Mouse (Mus musculus): ENCODE results near the gene Meox1.

The Meox1 gene

GRCm38 (mm10) chr11:101855950-101856712 lies 38.0 kb downstream of the Meox1 start:
- no peak for DNase-seq (ENCODE audit: low spot score in 2 of 2)

DNA sequence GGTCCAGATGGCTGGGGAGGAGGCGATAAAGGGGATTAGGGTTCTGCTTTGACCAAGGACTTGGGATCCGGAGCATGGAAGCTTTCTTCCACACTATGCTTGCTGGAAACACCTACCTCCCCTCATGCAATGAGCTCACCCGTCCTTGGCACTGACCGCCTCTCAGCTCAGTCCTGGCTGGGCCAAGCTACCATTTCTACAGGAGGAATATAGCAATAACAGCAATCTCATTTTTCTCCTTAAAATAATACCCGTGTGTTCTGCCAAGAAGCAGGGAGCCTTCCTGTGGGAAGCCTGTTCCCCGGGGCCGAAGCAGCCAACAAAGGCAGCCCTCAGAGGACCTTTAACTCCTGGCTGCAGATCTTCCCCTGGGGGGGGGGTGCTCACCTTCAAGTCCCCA lies 43.1 kb downstream of the Meox1 start:
- no peak for DNase-seq (ENCODE audit: low spot score in 2 of 2)

DNA sequence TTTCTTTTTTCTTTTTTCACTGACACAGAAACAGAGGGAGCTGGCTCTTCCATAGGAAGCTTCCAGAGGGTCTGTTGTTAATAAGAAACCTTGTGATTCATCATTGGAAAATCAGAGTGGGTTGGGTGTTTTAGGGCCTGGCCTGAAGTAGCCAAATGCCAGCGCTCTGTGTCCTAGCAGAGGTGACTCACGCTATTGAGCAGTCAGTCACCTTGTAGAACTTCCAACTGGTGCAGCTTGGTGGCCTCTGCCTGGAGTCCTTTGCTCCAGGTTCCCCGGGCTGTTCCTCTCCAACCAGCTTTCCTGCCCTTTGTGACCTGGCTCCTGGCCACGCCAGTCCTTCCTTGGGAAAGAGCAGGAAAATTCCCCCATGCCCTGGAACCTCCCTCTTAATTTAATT lies 44.9 kb downstream of the Meox1 start:
- no peak for DNase-seq (ENCODE audit: low spot score in 2 of 2)

GRCm38 (mm10) chr11:101847509-101847908 lies 46.7 kb downstream of the Meox1 start:
- no peak for DNase-seq (ENCODE audit: low spot score in 2 of 2)

DNA sequence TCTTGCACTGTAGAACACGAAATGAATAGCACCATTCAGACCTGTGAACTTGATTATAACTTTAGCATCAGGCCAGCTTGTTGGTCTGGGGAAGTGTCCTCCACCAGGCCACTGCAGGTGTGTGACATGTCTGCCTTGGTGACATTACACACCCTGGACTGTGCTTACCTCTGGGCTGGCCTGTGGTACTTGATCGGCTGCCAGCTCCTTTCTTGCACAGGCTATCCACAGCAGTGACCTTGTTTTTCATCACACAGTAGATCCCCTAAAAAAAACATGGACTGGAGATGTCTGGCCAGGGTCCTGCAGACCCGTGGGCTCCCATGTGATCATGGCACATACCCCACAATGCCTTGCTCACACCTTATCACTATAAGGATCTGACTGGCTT lies 51.4 kb downstream of the Meox1 start:
- DNase-seq (ENCODE audit: low spot score in 2 of 2) = no peak

DNA sequence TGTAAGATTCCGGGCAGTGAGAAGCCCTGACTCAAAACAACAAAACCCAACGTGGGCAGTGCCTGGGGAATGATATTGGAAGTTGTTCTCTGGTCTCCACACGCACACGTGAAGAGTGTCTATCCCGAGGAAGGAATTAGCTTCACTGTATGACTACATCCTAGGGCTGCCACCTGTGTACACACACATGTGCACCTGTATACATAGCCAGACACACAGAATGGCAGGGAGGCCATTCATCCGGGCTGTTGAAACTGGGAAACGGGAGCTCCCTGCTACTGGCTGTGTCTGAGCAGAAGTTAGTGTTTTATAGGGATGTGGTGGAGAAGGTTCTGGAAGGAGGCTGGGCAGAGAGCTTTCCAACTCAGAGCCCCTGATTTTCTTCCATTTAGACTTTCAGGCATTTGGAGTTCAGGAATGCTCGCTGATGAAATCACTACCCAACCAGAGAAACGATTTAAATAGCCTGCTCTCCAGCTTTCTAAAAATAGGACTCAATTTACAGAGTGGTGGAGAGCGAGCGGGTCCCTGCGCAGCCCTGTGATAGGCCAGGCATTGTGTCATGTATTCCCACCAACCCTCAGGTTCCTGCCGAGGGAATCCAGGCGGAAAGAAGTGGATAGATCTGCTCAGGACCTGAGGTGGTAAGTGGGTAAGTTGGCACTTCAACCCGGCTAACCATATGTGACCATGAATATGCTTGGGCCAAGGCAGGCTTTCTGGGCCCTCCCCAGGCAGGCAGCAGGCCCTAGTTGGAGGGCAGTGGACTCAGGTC lies 52.0 kb downstream of the Meox1 start:
- peak in 1 of 2 experiments; percentile 8 for DNase-seq (ENCODE audit: low spot score in 2 of 2)

DNA sequence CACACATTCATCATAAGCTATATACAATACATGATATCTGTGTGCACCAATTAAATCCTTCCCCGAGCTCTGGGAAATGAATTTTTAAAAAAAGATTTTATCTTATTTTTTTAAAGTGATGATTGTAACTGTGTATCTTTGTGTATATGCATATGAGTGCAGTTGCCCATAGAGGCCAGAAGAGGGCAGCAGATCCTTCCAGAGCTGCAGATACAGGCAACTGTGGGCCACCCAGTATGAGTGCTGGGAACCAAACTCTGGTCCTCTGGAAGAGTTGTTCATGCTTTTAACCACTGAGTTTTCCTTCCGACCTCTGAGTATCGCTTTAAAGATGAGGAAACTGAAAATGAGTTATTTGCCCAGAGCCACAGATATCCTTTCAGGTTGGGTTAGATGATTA lies 53.8 kb downstream of the Meox1 start:
- DNase-seq (ENCODE audit: low spot score in 2 of 2) = no peak

- DNase-seq (ENCODE audit: low spot score in 2 of 2) = no peak
Observed at GRCm38 (mm10) chr11:101839426-101839825, 54.7 kb downstream of the Meox1 start.

DNA sequence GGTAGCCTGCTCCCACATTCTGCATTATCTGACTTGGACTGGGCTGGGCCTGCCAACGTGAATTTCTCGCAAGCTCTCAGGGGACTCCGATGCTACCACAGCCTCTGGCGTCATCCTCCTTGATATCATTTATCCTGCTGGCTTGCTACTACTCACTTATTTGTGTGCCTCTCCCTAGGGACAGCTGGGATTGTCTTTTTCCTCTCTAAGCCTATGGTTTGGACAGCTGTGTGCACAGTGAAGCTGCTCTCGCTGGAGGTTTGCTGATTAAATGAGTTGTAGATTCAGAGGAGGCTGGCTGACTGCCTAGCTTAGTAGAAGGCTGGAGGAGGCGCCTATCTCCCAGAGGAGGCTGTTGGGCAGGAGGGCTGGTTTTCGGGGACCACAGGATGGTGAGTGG lies 62.2 kb downstream of the Meox1 start:
- DNase-seq (ENCODE audit: low spot score in 2 of 2) = peak in 1 of 2 experiments; percentile 60

GRCm38 (mm10) chr11:101830616-101831015 lies 63.6 kb downstream of the Meox1 start:
- no peak for DNase-seq (ENCODE audit: low spot score in 2 of 2)

GRCm38 (mm10) chr11:101830112-101830511 lies 64.1 kb downstream of the Meox1 start:
- DNase-seq (ENCODE audit: low spot score in 2 of 2) = no peak

GRCm38 (mm10) chr11:101828718-101829117 lies 65.5 kb downstream of the Meox1 start:
- no peak for DNase-seq (ENCODE audit: low spot score in 2 of 2)

Measured in left cerebral cortex, adult 9 months (tissue).